Mouse (Mus musculus) myocyte (in vitro differentiated cells): Measurements from ENCODE around the gene Otop2. TPM values are rescaled to one million over a fixed set of nuclear protein-coding genes. Genes with fewer than 3 reads are reported as not detected.

Experiments
- H3K27me3 ChIP-seq: one replicate; pipeline ENCODE4 v1.6.1; 2011; ENCODE audit not compliant: control insufficient read depth, insufficient read depth, insufficient read length
- H3K36me3 ChIP-seq: one replicate; pipeline ENCODE4 v1.6.1; 2011; ENCODE audit not compliant: control insufficient read depth, insufficient read depth
- H3K4me2 ChIP-seq: one replicate; pipeline ENCODE4 v1.6.1; 2011; ENCODE audit warnings: low read depth, control low read depth
- H3K4me3 ChIP-seq: one replicate; pipeline ENCODE4 v1.5.1; 2011; ENCODE audit warnings: mild to moderate bottlenecking, control low read depth, moderate library complexity
- H3K79me2 ChIP-seq: one replicate; pipeline ENCODE4 v1.6.1; 2011; ENCODE audit not compliant: control insufficient read depth, insufficient read depth
- H3ac ChIP-seq: one replicate; pipeline ENCODE4 v1.6.1; 2011; ENCODE audit not compliant: control insufficient read depth, insufficient read length
- CEBPB ChIP-seq: IDR thresholded peaks from 2 replicates; pipeline ENCODE4 v1.6.1; 2011; ENCODE audit warnings: mild to moderate bottlenecking, moderate library complexity; ENCODE audit not compliant: poor library complexity, insufficient read depth, severe bottlenecking
- E2F4 ChIP-seq: IDR thresholded peaks from one replicate; pipeline ENCODE4 v1.6.1; 2011; ENCODE audit warnings: mild to moderate bottlenecking, control low read depth, moderate library complexity; ENCODE audit not compliant: insufficient read depth
- MAX ChIP-seq: IDR thresholded peaks from one replicate; pipeline ENCODE4 v1.6.1; 2011; ENCODE audit warnings: low read depth, mild to moderate bottlenecking, control low read depth
- MYOD1 ChIP-seq, 3 experiments: IDR thresholded peaks; one replicate each; pipeline ENCODE4 v1.6.1; 2011; ENCODE audit warnings: control low read depth in 2 of 3, low read depth in 2 of 3, mild to moderate bottlenecking in 2 of 3, moderate library complexity in 1 of 3; ENCODE audit not compliant: insufficient read length in 2 of 3, control insufficient read depth in 1 of 3
- MYOG ChIP-seq, 3 experiments: IDR thresholded peaks; one replicate each; pipeline ENCODE4 v1.6.1; 2011; ENCODE audit warnings: control low read depth in 2 of 3, low read depth in 2 of 3, mild to moderate bottlenecking in 2 of 3; ENCODE audit not compliant: insufficient read length in 2 of 3, control insufficient read depth in 1 of 3, insufficient read depth in 1 of 3
- POLR2A ChIP-seq: IDR thresholded peaks from one replicate; pipeline ENCODE4 v1.6.1; 2011; ENCODE audit warnings: low read depth, mild to moderate bottlenecking, control low read depth, moderate library complexity; ENCODE audit not compliant: insufficient read length
- POLR2AphosphoS2 ChIP-seq: IDR thresholded peaks from one replicate; pipeline ENCODE4 v1.6.1; 2011; ENCODE audit warnings: low read depth, control low read depth; ENCODE audit not compliant: insufficient read length
- REST ChIP-seq: IDR thresholded peaks from one replicate; pipeline ENCODE4 v1.6.1; 2011; ENCODE audit warnings: mild to moderate bottlenecking, control low read depth, moderate library complexity; ENCODE audit not compliant: insufficient read depth, insufficient read length
- SRF ChIP-seq: IDR thresholded peaks from one replicate; pipeline ENCODE4 v1.6.1; 2011; ENCODE audit warnings: low read depth; ENCODE audit not compliant: control insufficient read depth, insufficient read length
- TCF12 ChIP-seq: IDR thresholded peaks from one replicate; pipeline ENCODE4 v1.6.1; 2011; ENCODE audit warnings: mild to moderate bottlenecking, control low read depth; ENCODE audit not compliant: poor library complexity, insufficient read depth, severe bottlenecking
- TCF3 ChIP-seq: IDR thresholded peaks from one replicate; pipeline ENCODE4 v1.6.1; 2011; ENCODE audit warnings: low read depth, control low read depth; ENCODE audit not compliant: insufficient read length
- USF1 ChIP-seq: IDR thresholded peaks from one replicate; pipeline ENCODE4 v1.6.1; 2011; ENCODE audit warnings: low read depth, mild to moderate bottlenecking, control low read depth, moderate library complexity
- polyA plus RNA-seq: library from polyadenylated mRNA; unstranded; fragments of >200 nt; fragmentation: generic; extraction: Trizol; gene quantifications from one replicate; pipeline ENCODE4 v1.2.1, GENCODE M21; 2012; ENCODE audit warnings: missing spikeins

Gene Otop2
- polyA plus RNA-seq, 1 experiment = 0.01 TPM

- TF ChIP-seq POLR2AphosphoS2 (no peak), TCF3 (no peak), CEBPB (no peak), POLR2A (no peak), MYOG (IDR thresholded peaks at IDR 0.05; ENCODE audit: control insufficient read depth in 1 of 3, insufficient read depth in 1 of 3, insufficient read length in 2 of 3, low read depth in 2 of 3) (no peak), MYOD1 (IDR thresholded peaks at IDR 0.05; ENCODE audit: control insufficient read depth in 1 of 3, insufficient read length in 2 of 3, low read depth in 2 of 3) (no peak), MAX (no peak), E2F4 (no peak), USF1 (no peak), SRF (no peak), TCF12 (no peak), REST (no peak)
- Histone ChIP-seq H3K4me3 (no peak overlapping the region), H3K4me2 (no peak overlapping the region), H3K79me2 (no peaks in the 10 kb centered on the region), H3K36me3 (no peaks in the 10 kb centered on the region), H3K27me3 (no peaks in the 10 kb centered on the region), H3ac (no peak overlapping the region)
Observed at GRCm38 (mm10) chr11:115282723-115283485, 24.1 kb upstream of the Otop2 start.

- H3K4me3 ChIP-seq = no peak overlapping the region
Observed at GRCm38 (mm10) chr11:115283486-115283765, 23.5 kb upstream of the Otop2 start.

DNA sequence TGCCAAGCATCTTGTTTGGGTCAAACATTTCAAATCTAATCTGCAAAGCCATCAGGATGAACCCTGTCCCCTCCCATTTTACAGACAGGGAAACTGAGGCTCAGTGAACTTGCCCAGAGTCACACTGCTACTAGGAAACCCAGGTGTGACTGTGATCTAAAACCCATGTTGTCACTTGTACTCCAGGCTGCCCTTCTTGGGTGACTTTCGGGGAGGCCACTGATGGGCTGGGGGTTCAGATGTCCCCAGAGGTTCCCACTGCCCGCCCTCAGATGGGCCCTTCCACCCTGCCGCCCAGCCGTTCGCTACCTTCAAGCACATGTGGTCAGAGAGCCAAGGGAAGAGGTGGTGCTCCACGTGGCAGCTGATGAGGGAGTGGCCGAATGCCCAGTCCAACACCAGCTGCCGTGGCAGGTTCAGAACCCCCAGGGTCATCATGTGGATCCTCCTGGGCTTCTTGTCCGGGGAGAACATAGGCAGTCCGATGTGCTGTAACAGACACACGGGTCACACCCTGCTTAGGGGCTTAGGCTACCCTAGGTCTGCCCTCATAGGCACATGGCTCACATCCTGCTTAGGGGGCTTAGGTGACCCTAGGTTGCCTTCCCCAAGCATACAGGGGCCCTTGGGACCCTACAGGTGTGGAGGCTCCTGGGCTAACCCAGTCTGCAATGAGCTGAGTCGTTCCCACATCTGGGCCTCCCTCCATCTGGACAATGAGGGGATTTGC, 22.9 kb upstream of the Otop2 start:
- Histone ChIP-seq H3K79me2 (no peaks in the 10 kb centered on the region), H3K36me3 (no peaks in the 10 kb centered on the region), H3K4me3 (no peak overlapping the region), H3ac (no peak overlapping the region), H3K27me3 (no peaks in the 10 kb centered on the region), H3K4me2 (no peak overlapping the region)
- TF ChIP-seq MYOG (IDR thresholded peaks at IDR 0.05; ENCODE audit: control insufficient read depth in 1 of 3, insufficient read depth in 1 of 3, insufficient read length in 2 of 3, low read depth in 2 of 3) (peak in 2 of 3 experiments; percentile 39 to 57), SRF (no peak)

More at GRCm38 (mm10) chr11:115283486-115283765, 23.5 kb upstream of the Otop2 start:
- H3K4me2 ChIP-seq = no peak overlapping the region
- H3ac ChIP-seq = no peak overlapping the region
- H3K79me2 ChIP-seq = no peaks in the 10 kb centered on the region
- TF ChIP-seq USF1 = no peak
- no peak for TF ChIP-seq TCF3
- TF ChIP-seq SRF = no peak
- no peak for TF ChIP-seq REST
- no peak for TF ChIP-seq CEBPB
- TF ChIP-seq MYOG (IDR thresholded peaks at IDR 0.05; ENCODE audit: control insufficient read depth in 1 of 3, insufficient read depth in 1 of 3, insufficient read length in 2 of 3, low read depth in 2 of 3) = no peak
- no peak for TF ChIP-seq MAX
- no peak for TF ChIP-seq POLR2A
- TF ChIP-seq TCF12 = no peak
- no peak for TF ChIP-seq POLR2AphosphoS2
- TF ChIP-seq MYOD1 (IDR thresholded peaks at IDR 0.05; ENCODE audit: control insufficient read depth in 1 of 3, insufficient read length in 2 of 3, low read depth in 2 of 3) = no peak
- H3K36me3 ChIP-seq = no peaks in the 10 kb centered on the region
- no peaks in the 10 kb centered on the region for H3K27me3 ChIP-seq

DNA sequence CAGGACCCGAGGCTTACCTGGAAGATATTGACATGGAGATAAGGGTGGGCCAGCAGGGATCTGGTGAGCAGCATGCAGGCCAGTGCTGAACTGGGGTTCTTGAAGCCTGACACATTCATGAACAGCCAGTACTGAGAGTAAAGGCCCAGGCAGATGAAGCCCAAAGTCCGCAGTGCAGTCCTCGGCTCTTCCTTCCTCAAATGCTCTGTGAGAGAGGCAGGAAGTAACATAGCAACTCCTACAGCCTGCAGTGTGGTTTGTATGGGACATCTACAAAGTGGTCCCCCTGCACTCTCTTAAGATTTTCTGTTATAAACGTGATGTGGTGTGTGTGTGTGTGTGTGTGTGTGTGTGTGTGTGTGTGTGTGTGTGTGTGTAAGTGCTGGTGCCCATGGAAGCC, 21.7 kb upstream of the Otop2 start:
- no peak overlapping the region for H3K4me3 ChIP-seq
- no peaks in the 10 kb centered on the region for H3K36me3 ChIP-seq
- H3K4me2 ChIP-seq = no peak overlapping the region
- TF ChIP-seq REST = no peak
- no peak for TF ChIP-seq MYOD1 (IDR thresholded peaks at IDR 0.05; ENCODE audit: control insufficient read depth in 1 of 3, insufficient read length in 2 of 3, low read depth in 2 of 3)
- TF ChIP-seq MYOG (IDR thresholded peaks at IDR 0.05; ENCODE audit: control insufficient read depth in 1 of 3, insufficient read depth in 1 of 3, insufficient read length in 2 of 3, low read depth in 2 of 3) = no peak
- no peak for TF ChIP-seq POLR2A
- no peak for TF ChIP-seq TCF12
- TF ChIP-seq CEBPB = no peak
- no peak for TF ChIP-seq USF1
- no peak for TF ChIP-seq E2F4
- TF ChIP-seq MAX = no peak
- TF ChIP-seq SRF = no peak
- no peak for TF ChIP-seq TCF3
- TF ChIP-seq POLR2AphosphoS2 = no peak
- no peaks in the 10 kb centered on the region for H3K27me3 ChIP-seq
- H3ac ChIP-seq = no peak overlapping the region
- no peaks in the 10 kb centered on the region for H3K79me2 ChIP-seq
